Mouse (Mus musculus) stomach, postnatal 0 days (tissue): Measurements from ENCODE around the gene 4930590J08Rik. TPM values are rescaled to one million over a fixed set of nuclear protein-coding genes. Genes with fewer than 3 reads are reported as not detected.

Source experiments
- ATAC-seq: fragments of 200-750 bp; cut with Nextera tagmentation; 2 replicates; pipeline ENCODE4 v1.8.0; 2017; ENCODE audit not compliant: low FRiP score, low TSS enrichment
- DNase-seq: peaks from one replicate; pipeline ENCODE4 v3.0.0-alpha.2; 2016; ENCODE audit warnings: low spot score
- H3K27ac ChIP-seq: fragments of 300-500 bp; sonication (generic); replicated peaks from 2 replicates; pipeline ENCODE4 v1.5.1; 2014; ENCODE audit warnings: mild to moderate bottlenecking, control low read depth
- H3K27me3 ChIP-seq: fragments of 300-500 bp; sonication (generic); 2 replicates; pipeline ENCODE4 v1.6.1; 2014; ENCODE audit warnings: low read length; ENCODE audit not compliant: control insufficient read depth, insufficient read depth
- H3K36me3 ChIP-seq: fragments of 300-500 bp; sonication (generic); 2 replicates; pipeline ENCODE4 v1.6.1; 2014; ENCODE audit warnings: low read length, mixed read lengths; ENCODE audit not compliant: control insufficient read depth, insufficient read depth
- H3K4me1 ChIP-seq: fragments of 300-500 bp; sonication (generic); replicated peaks from 2 replicates; pipeline ENCODE4 v1.6.1; 2014; ENCODE audit warnings: antibody characterized with exemption; ENCODE audit not compliant: control insufficient read depth, insufficient read depth
- H3K4me2 ChIP-seq: fragments of 300-500 bp; sonication (generic); replicated peaks from 2 replicates; pipeline ENCODE4 v1.6.1; 2014; ENCODE audit warnings: low read depth, mild to moderate bottlenecking, control low read depth, moderate library complexity
- H3K4me3 ChIP-seq: fragments of 300-500 bp; sonication (generic); 2 replicates; pipeline ENCODE4 v1.5.1; 2014; ENCODE audit warnings: low read depth, low read length, control low read depth
- H3K9ac ChIP-seq: fragments of 300-500 bp; sonication (generic); 2 replicates; pipeline ENCODE4 v1.6.1; 2014; ENCODE audit warnings: mild to moderate bottlenecking, low read length, control low read depth, mixed read lengths
- H3K9me3 ChIP-seq: fragments of 300-500 bp; sonication (generic); 2 replicates; pipeline ENCODE4 v1.6.1; 2016; ENCODE audit warnings: low read length; ENCODE audit not compliant: control insufficient read depth
- CTCF ChIP-seq: IDR thresholded peaks from 2 replicates; pipeline ENCODE4 v1.5.1; 2016; ENCODE audit warnings: antibody characterized with exemption, low read depth, mild to moderate bottlenecking, moderate library complexity
- EP300 ChIP-seq: optimal IDR thresholded peaks from 2 replicates; pipeline ENCODE3; 2016; ENCODE audit warnings: antibody characterized with exemption
- WGBS: fragments of 180-500 bp; shearing (Covaris S2); extraction: QIAGEN DNeasy Blood & Tissue Kit; methylation state at CpG from one replicate; pipeline ENCODE4 v1.1.7; 2014; 5-methylcytosine and 5-hydroxymethylcytosine counted together
- polyA plus RNA-seq: library from polyadenylated mRNA; unstranded; fragments of >200 nt; fragmentation: Nextera tagmentation; extraction: Ambion mirVana; gene quantifications from 2 replicates; pipeline ENCODE4 v1.2.1, GENCODE M21; 2015

4930590J08Rik gene
- polyA plus RNA-seq, 1 experiment from 2014 or later, result 0.06 TPM

GRCm38 (mm10) chr6:91966006-91966405 lies 63.4 kb downstream of the 4930590J08Rik start:
- H3K9me3 ChIP-seq, result no peaks in the 10 kb centered on the region
- no peak overlapping the region for H3K4me3 ChIP-seq
- WGBS, result 55% methylated on average over 6 of the region's 6 CpGs
- no peaks in the 10 kb centered on the region for H3K27me3 ChIP-seq
- no peak for ATAC-seq
- no peak overlapping the region for H3K27ac ChIP-seq
- no peak overlapping the region for H3K4me2 ChIP-seq
- no peaks in the 10 kb centered on the region for H3K36me3 ChIP-seq
- H3K9ac ChIP-seq, result no peak overlapping the region
- DNase-seq, result no peak
- no peaks in the 10 kb centered on the region for H3K4me1 ChIP-seq
- TF ChIP-seq CTCF (peak; percentile 15; the same call in 1 of the 2 replicates), EP300 (no peak)

GRCm38 (mm10) chr6:91972201-91972646 lies 69.6 kb downstream of the 4930590J08Rik start:
- Histone ChIP-seq H3K4me3 (no peak overlapping the region), H3K36me3 (no peaks in the 10 kb centered on the region), H3K4me2 (no peak overlapping the region), H3K4me1 (no peaks in the 10 kb centered on the region; the same call in 1 of the 2 replicates), H3K9ac (no peak overlapping the region), H3K27ac (0 out of 2 replicates have a peak overlapping the region, but pooled peaks have one; percentile 4), H3K9me3 (no peaks in the 10 kb centered on the region), H3K27me3 (no peaks in the 10 kb centered on the region)
- WGBS, result 44% methylated on average over 9 of the region's 9 CpGs
- ATAC-seq (peak; percentile 76), DNase-seq (peak; percentile 27)
- no peak; the same call in 1 of the 2 replicates for TF ChIP-seq CTCF
- no peak for TF ChIP-seq EP300

GRCm38 (mm10) chr6:91973972-91974371 lies 71.4 kb downstream of the 4930590J08Rik start:
- no peak for TF ChIP-seq EP300
- no peak overlapping the region for H3K9ac ChIP-seq
- no peak overlapping the region for H3K4me2 ChIP-seq
- no peak overlapping the region for H3K27ac ChIP-seq
- no peaks in the 10 kb centered on the region for H3K27me3 ChIP-seq
- H3K4me1 ChIP-seq, result no peaks in the 10 kb centered on the region; the same call in 1 of the 2 replicates
- no peaks in the 10 kb centered on the region for H3K36me3 ChIP-seq
- H3K4me3 ChIP-seq, result no peak overlapping the region
- DNase-seq (no peak), ATAC-seq (no peak)
- 68% methylated on average over 6 of the region's 6 CpGs for WGBS
- no peaks in the 10 kb centered on the region for H3K9me3 ChIP-seq

- ATAC-seq (peak; percentile 53; the same call in 1 of the 2 replicates), DNase-seq (peak; percentile 47)
- Histone ChIP-seq H3K9ac (peak within 1 kb of the TSS; percentile 60), H3K27me3 (no peaks in the 10 kb centered on the region), H3K4me2 (peak within 1 kb of the TSS; percentile 75), H3K4me1 (no peaks in the 10 kb centered on the region), H3K4me3 (peak within 1 kb of the TSS; percentile 54), H3K27ac (0 out of 2 replicates have a peak within 1 kb of the TSS, but pooled peaks have one; percentile 0), H3K36me3 (no peaks in the 10 kb centered on the region), H3K9me3 (no peaks in the 10 kb centered on the region)
- TF ChIP-seq CTCF (no peak), EP300 (no peak)
- 2% methylated on average over 57 of the region's 62 CpGs for WGBS
These were observed 76.0 kb downstream of the 4930590J08Rik start, which contains the start of gene Fgd5 for GRCm38 (mm10) chr6:91978371-91979300. Gene Fgd5 (plus strand): TSS chr6:91978878.

- peak overlapping the region; percentile 54 for H3K4me3 ChIP-seq
- TF ChIP-seq CTCF, result no peak
- no peak for TF ChIP-seq EP300
- H3K36me3 ChIP-seq, result no peaks in the 10 kb centered on the region
- WGBS, result 13% methylated on average over 23 of the region's 23 CpGs
- peak overlapping the region; percentile 75 for H3K4me2 ChIP-seq
- DNase-seq (peak; percentile 23), ATAC-seq (no peak)
- H3K27me3 ChIP-seq, result no peaks in the 10 kb centered on the region
- H3K4me1 ChIP-seq, result no peaks in the 10 kb centered on the region
- no peaks in the 10 kb centered on the region for H3K9me3 ChIP-seq
- peak overlapping the region; percentile 60 for H3K9ac ChIP-seq
- 0 out of 2 replicates have a peak overlapping the region, but pooled peaks have one; percentile 0 for H3K27ac ChIP-seq
These were observed 76.8 kb downstream of the 4930590J08Rik start for GRCm38 (mm10) chr6:91979301-91979996.
